Mouse (Mus musculus) urinary bladder, postnatal 36 days (tissue): ENCODE measurements around the gene Adrb1.

Source experiments
- DNase-seq, 2 experiments: peaks; one replicate each; pipeline ENCODE4 v3.0.0; 2022; ENCODE audit warnings: low spot score in 2 of 2, mixed read lengths in 1 of 2

The Adrb1 gene

GRCm38 (mm10) chr19:56703238-56704097 is 18.5 kb upstream of the Adrb1 start:
- DNase-seq, result peak; percentile 43 to 57

- DNase-seq, result no peak
Measured at GRCm38 (mm10) chr19:56705026-56705675, 16.8 kb upstream of the Adrb1 start.

- no peak for DNase-seq
Measured at GRCm38 (mm10) chr19:56708794-56709193, 13.2 kb upstream of the Adrb1 start.

- DNase-seq, result no peak
Measured at GRCm38 (mm10) chr19:56710131-56710905, 11.7 kb upstream of the Adrb1 start.

GRCm38 (mm10) chr19:56713613-56714012 is 8.4 kb upstream of the Adrb1 start:
- no peak for DNase-seq

DNA sequence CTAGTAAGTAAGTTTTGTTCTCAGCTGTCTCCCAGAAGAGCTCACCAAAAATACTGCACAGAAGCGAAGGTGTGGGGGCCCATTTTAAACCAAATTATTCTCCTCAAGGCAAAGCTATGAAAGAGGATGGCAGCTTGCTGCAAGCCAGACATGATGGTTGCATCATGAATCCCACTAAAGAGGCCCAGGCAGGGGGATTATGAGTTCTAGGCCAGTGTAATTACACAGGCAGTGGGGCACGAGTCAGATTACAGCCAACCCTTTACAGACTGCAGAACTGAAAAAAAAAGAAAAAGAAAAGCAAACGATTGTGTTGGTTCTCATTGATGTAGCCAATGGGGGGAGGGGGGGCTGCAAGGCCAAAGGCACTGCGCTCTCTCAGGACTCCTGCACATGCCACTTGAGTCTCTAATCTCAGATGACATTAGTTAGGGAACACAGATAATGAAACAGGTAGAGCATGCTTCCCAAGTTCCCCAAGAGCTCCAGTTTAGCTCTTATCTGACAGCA is 7.3 kb upstream of the Adrb1 start:
- no peak for DNase-seq

- DNase-seq, result no peak
Measured at GRCm38 (mm10) chr19:56718046-56718445, 4.0 kb upstream of the Adrb1 start.

DNA sequence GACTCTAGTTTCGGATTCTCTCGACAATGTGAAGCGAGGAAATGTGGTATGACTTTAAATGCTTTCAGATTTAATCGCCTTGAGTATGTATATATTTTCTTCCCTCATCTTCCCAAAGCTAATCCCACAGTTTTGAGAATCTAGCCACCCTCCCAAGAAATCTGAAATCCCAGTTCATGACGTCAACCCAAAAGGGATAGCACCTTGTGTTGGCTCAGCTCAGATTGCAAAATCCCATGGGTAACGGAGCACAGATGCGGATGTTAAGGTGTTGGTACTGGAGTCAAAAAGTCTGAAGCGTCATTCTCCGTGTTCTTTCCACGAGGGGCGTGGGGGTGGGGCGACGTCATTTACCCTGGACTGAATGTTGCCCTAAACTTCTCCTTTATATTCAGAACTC is 1.1 kb upstream of the Adrb1 start:
- DNase-seq, result no peak

- DNase-seq, result no peak
Measured at GRCm38 (mm10) chr19:56722291-56722707, 300 bp downstream of the Adrb1 start.

DNA sequence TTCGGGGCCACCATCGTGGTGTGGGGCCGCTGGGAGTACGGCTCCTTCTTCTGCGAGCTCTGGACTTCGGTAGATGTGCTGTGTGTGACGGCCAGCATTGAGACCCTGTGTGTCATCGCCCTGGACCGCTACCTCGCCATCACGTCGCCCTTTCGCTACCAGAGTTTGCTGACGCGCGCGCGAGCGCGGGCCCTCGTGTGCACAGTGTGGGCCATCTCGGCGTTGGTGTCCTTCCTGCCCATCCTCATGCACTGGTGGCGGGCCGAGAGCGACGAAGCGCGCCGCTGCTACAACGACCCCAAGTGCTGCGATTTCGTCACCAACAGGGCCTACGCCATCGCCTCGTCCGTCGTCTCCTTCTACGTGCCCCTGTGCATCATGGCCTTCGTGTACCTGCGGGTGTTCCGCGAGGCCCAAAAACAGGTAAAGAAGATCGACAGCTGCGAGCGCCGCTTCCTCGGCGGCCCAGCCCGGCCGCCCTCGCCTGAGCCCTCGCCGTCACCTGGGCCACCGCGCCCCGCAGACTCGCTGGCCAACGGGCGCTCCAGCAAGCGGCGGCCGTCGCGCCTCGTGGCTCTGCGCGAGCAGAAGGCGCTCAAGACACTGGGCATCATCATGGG is 822 bp downstream of the Adrb1 start:
- DNase-seq, result no peak

DNA sequence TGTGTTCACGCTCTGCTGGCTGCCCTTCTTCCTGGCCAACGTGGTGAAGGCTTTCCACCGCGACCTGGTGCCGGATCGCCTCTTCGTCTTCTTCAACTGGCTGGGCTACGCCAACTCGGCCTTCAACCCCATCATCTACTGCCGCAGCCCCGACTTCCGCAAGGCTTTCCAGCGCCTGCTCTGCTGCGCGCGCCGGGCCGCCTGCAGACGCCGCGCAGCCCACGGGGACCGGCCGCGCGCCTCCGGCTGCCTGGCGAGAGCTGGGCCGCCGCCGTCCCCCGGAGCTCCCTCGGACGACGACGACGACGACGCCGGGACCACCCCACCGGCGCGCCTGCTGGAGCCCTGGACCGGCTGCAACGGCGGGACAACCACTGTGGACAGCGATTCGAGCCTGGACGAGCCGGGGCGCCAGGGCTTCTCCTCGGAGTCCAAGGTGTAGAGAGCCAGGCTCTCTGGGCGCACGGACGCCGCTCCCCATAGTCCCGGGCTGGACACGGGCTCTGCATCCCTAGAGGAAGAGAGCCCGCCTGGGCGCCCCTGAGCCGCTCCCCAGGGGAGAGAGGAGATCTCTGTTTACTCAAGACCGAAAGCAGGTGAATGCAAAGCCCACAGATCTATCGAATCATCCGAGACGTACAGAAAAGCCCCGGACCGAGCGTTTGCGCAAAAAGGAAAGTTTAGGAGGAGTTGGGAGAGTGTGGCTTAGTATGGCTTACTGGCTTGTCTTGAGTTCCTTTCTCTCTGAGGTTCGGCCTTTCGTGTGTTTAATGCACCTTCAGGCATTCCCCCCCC is 1.5 kb downstream of the Adrb1 start:
- DNase-seq, result peak; percentile 42 to 61

DNA sequence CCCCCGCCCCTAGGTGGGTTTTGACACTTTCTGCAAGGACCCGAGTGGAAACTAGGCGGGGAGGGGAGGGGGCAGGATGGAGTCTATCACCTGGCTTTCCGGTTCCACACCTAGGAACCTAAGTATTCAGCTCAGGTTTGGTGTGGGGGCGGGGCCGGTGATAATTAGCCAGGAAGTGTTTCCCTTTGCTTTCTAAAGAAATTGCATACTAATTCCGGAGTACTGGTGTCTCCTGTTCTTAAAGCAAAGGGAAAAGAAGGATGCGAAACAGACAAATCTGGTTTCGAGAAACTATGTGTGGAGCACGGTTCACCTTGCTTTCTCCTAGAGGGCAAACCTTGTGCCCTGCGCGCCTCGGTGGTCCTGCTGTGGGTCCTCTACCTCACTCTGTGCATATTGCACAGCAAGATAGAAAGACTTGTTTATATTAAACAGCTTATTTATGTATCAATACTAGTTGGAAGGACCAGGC is 2.2 kb downstream of the Adrb1 start:
- no peak for DNase-seq

DNA sequence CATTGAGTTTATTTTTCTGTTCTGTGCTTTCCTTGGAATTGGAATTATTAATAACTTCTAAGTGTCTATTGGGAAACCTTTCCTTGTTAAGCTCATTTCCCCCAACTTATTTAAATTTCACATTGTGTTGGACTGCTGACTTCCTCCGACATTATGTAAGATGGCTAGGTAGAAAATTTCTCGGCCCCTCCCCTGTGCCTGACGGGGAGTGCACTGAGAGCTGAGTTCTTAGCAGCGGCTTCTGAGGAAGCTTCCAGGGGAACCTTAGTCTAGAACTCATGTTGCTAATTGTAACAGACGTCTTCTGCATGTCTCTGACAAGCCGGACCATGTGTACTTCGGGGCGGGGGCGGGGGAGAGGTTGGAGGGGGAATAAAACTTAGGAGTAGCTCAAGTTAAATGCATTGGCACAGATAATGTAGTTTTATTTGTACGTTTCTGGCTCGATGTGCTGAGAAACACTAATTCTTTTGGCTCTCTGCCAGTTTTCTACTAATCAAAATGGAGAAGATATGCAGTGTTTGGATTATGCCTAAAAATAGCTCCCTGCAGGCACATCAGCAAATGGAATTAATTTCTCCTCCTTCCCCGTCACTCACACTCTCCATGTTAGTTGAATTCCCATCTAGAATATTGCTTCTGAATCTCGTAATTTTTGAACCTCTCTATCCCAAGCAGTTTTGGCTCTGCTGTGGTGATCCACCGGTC is 5.3 kb downstream of the Adrb1 start:
- DNase-seq, result no peak

DNA sequence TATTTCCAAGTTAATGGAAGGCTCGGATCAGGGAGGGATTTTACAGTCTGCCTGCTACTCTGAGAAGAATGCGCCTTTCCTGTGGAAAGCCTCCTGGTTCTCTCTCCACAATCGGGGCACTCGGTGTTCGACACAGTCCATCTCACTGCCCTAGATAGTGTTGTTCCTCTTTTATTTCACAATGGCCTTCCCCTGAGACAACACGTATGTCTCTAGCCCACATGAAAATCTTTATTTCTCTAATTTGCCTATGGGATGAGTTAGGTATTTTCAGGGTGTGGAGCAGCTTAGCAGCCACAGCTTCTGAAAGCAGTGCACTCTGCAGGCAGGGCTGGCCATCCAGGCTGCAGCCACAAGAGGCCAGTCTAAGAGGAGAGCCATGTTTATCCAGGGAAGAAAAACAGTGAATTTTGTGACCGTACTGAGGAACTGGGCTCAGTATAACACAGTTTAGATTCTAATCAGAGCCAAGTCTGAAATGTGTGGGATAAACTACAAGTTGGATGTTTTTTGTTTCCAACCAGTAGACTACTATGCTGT is 12.1 kb downstream of the Adrb1 start:
- no peak for DNase-seq

DNA sequence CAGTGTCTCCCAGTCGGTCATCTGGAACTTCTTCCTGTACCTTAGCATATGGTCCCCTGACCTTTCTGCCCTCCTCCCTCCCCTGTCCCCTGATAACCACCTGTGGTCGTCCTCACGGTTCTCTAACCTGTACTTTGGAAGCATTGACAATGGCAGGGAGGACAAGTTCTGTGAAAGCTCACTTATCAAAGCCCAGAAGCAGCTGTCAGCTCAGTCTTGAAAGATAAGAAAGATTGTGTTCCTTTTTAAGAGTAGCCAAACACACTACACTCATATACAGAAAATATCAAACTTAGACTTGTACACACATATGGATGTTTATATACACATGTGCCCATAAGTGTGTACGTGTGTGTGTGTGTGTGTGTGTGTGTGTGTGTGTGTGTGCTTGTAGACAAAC is 13.7 kb downstream of the Adrb1 start:
- no peak for DNase-seq

DNA sequence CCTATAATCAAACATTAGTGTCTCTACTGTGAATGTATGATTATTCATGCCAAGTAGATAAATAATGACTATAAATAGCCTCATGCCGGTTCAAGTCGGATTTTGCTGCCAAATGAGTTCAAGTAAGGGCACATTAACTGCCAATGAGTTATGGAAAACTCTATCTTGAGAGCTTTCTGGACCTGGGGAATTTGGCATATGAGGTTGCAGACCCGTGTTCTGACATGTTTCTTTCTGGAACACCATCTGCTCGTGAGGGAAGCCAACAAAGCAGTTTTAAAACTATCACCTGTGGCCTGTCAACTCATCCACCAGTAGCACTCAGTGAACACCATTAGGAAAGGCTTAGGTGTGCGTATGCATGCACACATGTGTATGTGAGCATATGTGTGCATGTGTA is 14.3 kb downstream of the Adrb1 start:
- DNase-seq, result no peak

DNA sequence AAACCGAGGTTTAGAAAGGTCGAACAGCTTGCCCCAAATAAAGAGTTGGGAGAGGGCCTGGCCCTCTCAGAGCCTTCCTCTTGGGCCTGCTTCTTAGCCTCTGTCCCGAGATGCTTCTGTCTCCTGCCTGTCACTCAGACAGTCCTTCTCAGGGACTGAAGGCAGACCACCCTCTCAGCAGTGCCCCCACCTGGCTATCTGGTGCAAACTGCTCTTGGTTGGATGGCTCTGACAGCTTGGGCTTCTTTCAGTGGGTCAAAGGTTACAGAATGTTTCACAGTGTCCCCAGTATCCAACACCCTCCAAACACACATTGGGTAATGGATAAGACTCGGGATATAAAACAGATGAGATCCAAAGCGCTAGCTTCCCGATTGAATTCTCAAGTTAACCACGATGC is 23.1 kb downstream of the Adrb1 start:
- no peak for DNase-seq

DNA sequence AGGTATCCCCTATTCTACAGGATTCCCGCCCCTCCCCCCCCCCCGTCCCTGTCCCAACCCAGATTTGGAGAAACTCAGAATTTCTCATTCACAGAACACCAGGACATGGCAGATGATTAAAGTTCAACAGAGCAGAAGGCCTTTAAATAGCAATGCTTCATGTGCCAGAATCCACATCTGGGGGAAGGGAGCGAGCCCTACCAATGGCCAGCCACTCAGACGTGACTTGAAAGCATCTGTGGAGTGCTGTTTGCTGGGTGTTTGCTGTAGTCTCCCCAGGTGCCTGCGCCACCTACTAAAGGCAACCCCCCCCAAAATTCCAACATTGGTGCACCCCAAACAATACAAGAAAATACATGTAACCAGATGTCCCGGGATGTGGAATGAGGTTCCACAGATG is 23.5 kb downstream of the Adrb1 start:
- no peak for DNase-seq

- DNase-seq, result no peak
Measured at GRCm38 (mm10) chr19:56746618-56747017, 24.6 kb downstream of the Adrb1 start.

DNA sequence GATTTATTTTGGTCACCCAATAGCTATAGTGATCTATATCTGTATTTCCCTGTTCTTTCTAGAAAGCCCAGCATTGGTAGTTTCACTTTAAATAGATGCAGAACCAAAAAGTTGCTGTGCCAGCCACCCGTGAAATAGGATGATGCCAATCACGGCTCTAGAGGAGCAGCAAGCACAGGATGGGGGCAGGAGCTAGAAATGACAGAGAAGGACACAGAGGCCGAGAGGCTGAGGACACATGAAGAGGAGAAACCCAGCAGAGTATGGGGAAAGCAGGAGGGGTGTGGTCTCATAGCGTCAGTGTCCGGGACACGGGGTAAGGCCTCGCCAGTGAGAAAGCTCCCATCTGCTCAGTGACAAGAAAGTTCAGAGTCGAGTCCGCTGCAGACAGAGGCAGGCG is 25.9 kb downstream of the Adrb1 start:
- DNase-seq, result no peak
